Mouse (Mus musculus): ENCODE data around the gene Tmem252.

DNA sequence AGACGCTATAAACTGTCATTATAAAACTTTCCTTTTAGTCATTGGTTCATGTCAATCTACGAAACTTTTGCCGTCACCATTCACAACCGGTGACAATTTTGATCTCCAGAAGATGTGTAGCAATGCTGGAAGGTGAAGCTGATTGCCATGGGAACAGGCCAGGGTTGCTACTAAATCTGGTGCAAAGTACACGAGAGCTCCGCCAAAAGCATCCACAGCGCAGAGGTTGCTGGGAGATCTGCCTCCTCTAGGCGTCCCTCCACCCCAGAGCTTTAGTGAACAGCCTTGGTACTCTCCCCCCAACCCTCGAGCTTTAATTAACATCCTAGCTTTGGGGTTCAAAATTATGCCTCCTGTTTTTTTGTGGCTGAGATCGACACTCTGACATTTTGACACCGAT, 8.0 kb upstream of the Tmem252 start:
- TF ChIP-seq CHD2 (IDR thresholded peaks at IDR 0.05; ENCODE audit: low read depth, low read length), result no peak
- TF ChIP-seq MAFK (IDR thresholded peaks at IDR 0.05; ENCODE audit: insufficient read depth, low read depth, low read length), result no peak
- TF ChIP-seq ZC3H11A (IDR thresholded peaks at IDR 0.05; ENCODE audit: borderline replicate concordance, low read depth, low read length), result no peak
- no peak for TF ChIP-seq HCFC1 (IDR thresholded peaks at IDR 0.05; ENCODE audit: borderline replicate concordance, insufficient read depth, low read length)
- no peak for TF ChIP-seq ZNF384 (IDR thresholded peaks at IDR 0.05; ENCODE audit: low read depth, low read length)

Measured in ES-E14 (cell line).